Mouse (Mus musculus): ENCODE measurements around the gene Rack1. TPM values are rescaled to one million over a fixed set of nuclear protein-coding genes. Genes with fewer than 3 reads are reported as not detected.
"Not testable (repeated sequence)": the region's sequence is repeated elsewhere in the genome, so short reads cannot be mapped to it uniquely, and the experiment has no call there.

Gene Rack1
- polyA plus RNA-seq, 1 experiment from 2014 or later: 864 TPM

GRCm38 (mm10) chr11:48845244-48845815, 45.2 kb downstream of the Rack1 start:
- no peak overlapping the region for H3K4me3 ChIP-seq (ENCODE audit: low read depth, low read length)
- H3K27me3 ChIP-seq (ENCODE audit: control insufficient read depth, insufficient read depth, low read length): no peaks in the 10 kb centered on the region
- H3K9me3 ChIP-seq (ENCODE audit: control insufficient read depth, low read length): no peaks in the 10 kb centered on the region
- H3K9ac ChIP-seq (ENCODE audit: low read length): no peak overlapping the region
- DNase-seq (ENCODE audit: low spot score) (no peak), ATAC-seq (ENCODE audit: insufficient number of reproducible peaks, low FRiP score, low TSS enrichment, low read depth) (no peak)
- WGBS: 22% methylated on average over 13 of the region's 13 CpGs
- no peaks in the 10 kb centered on the region for H3K36me3 ChIP-seq (ENCODE audit: control insufficient read depth, insufficient read depth, low read length)
- H3K4me2 ChIP-seq (ENCODE audit: low read depth, severe bottlenecking): no peak overlapping the region
- H3K4me1 ChIP-seq (ENCODE audit: control insufficient read depth, insufficient read depth, low read length): no peaks in the 10 kb centered on the region
- H3K27ac ChIP-seq (replicated peaks; ENCODE audit: low read depth, low read length): no peak overlapping the region

DNA sequence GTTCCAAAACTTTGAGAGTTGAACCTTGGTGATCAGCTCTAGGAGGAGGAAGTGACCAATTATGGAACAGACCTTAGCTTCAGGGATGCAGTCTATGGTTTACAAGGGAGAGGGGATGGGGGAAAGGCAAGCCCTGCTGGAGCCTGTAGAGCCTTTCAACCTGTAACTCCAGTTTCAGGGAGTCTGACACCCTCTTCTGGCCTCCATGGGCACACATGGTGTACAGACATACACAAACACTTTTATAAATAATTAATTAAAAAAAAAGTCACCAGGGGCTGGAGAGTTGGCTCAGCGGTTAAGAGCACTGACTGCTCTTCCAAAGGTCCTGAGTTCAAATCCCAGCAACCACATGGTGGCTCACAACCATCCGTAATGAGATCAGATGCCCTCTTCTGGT, 46.2 kb downstream of the Rack1 start:
- not testable (repeated sequence) for H3K9me3 ChIP-seq (ENCODE audit: control insufficient read depth, low read length); ATAC-seq (ENCODE audit: insufficient number of reproducible peaks, low FRiP score, low TSS enrichment, low read depth); H3K36me3 ChIP-seq (ENCODE audit: control insufficient read depth, insufficient read depth, low read length); H3K4me1 ChIP-seq (ENCODE audit: control insufficient read depth, insufficient read depth, low read length); H3K4me2 ChIP-seq (ENCODE audit: low read depth, severe bottlenecking); H3K4me3 ChIP-seq (ENCODE audit: low read depth, low read length); H3K9ac ChIP-seq (ENCODE audit: low read length); H3K27ac ChIP-seq (replicated peaks; ENCODE audit: low read depth, low read length); H3K27me3 ChIP-seq (ENCODE audit: control insufficient read depth, insufficient read depth, low read length); DNase-seq (ENCODE audit: low spot score)
- WGBS: 81% methylated on average over 2 of the region's 2 CpGs

DNA sequence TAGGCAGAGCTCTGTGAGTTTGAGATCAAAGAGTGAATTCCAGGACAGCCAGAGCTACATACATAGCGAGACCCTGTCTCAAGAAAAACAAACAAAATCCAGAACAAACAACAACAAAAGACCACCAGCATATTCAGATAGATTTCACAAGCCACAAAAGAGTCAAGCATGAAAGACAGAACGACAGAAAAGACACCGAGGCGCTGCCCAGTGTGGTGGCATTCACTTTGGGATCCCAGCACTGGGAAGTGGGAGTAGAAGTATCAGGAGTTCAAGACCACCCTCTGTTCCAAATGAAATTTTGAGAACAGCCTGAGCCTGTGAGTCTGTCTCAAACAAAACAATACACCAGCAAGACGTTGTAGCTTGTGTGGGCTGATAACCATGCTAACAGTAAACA, 46.7 kb downstream of the Rack1 start:
- H3K4me2 ChIP-seq (ENCODE audit: low read depth, severe bottlenecking): no peak overlapping the region
- H3K9ac ChIP-seq (ENCODE audit: low read length): no peak overlapping the region
- no peak for DNase-seq (ENCODE audit: low spot score)
- H3K27me3 ChIP-seq (ENCODE audit: control insufficient read depth, insufficient read depth, low read length): no peaks in the 10 kb centered on the region
- ATAC-seq (ENCODE audit: insufficient number of reproducible peaks, low FRiP score, low TSS enrichment, low read depth): no peak
- H3K27ac ChIP-seq (replicated peaks; ENCODE audit: low read depth, low read length): no peak overlapping the region
- no peaks in the 10 kb centered on the region for H3K9me3 ChIP-seq (ENCODE audit: control insufficient read depth, low read length)
- H3K36me3 ChIP-seq (ENCODE audit: control insufficient read depth, insufficient read depth, low read length): no peaks in the 10 kb centered on the region
- H3K4me3 ChIP-seq (ENCODE audit: low read depth, low read length): no peak overlapping the region
- H3K4me1 ChIP-seq (ENCODE audit: control insufficient read depth, insufficient read depth, low read length): no peaks in the 10 kb centered on the region
- 66% methylated on average over 5 of the region's 5 CpGs for WGBS

DNA sequence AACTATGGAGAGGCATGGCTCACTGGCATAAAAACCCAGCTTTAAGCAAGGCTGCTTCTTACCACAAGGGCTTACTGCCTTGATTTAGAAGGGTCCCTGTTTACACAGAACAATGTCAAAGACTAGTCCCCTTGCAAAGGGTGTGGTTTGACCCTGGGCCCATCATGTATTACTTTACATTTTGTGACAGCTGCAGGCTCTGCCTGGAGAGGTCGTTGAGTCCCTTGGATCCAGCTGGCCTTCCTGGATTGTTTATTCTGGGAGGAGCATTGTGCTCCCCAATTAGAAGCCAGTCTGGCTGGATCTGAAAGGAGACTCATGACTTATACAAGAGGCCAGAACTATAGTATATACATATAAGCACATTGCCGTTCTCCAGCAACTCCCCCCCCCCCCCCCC, 50.1 kb downstream of the Rack1 start:
- Histone ChIP-seq H3K27ac (replicated peaks; ENCODE audit: low read depth, low read length) (no peak overlapping the region), H3K4me1 (ENCODE audit: control insufficient read depth, insufficient read depth, low read length) (0 out of 2 replicates have a peak, but pooled peaks cover 4% of the 10 kb centered on the region), H3K36me3 (ENCODE audit: control insufficient read depth, insufficient read depth, low read length) (no peaks in the 10 kb centered on the region), H3K4me3 (ENCODE audit: low read depth, low read length) (no peak overlapping the region), H3K9ac (ENCODE audit: low read length) (no peak overlapping the region), H3K4me2 (ENCODE audit: low read depth, severe bottlenecking) (no peak overlapping the region), H3K27me3 (ENCODE audit: control insufficient read depth, insufficient read depth, low read length) (no peaks in the 10 kb centered on the region), H3K9me3 (ENCODE audit: control insufficient read depth, low read length) (no peaks in the 10 kb centered on the region)
- WGBS: 61% methylated on average over 2 of the region's 2 CpGs
- DNase-seq (ENCODE audit: low spot score) (no peak), ATAC-seq (ENCODE audit: insufficient number of reproducible peaks, low FRiP score, low TSS enrichment, low read depth) (no peak)

DNA sequence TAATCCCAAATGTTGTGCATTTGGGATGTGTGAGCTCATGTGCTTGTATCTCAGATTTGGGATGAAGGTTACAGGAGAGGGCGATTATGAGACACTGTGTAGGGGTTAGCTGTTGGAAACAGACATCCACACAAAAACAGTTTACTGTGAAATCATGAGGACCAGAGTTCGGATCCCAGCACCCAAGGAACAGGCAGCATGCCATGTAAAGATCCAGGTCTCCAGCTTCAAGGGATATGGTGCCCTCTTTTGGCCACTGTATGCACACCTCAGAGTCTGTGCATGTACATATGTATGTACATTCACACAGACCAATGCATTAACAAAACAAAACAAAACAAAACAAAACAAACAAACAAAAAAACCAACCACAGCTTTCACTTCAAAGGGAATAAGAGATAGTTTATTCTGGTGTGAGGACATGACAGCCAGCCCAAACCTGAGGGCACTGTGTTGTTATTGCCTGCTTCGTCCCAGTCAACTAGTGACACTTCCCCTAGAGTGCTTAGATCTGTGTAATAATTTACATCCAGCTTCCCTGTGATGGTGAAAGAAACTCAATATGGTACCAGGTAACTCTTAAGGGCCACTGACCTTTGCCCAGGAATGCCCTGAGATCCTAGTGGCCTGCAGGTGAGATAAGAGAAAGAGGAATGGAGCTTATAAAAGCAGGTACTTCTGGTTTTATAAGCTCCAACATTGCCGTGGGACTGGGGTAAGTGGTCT, 51.3 kb downstream of the Rack1 start:
- no peak for ATAC-seq (ENCODE audit: insufficient number of reproducible peaks, low FRiP score, low TSS enrichment, low read depth)
- H3K4me3 ChIP-seq (ENCODE audit: low read depth, low read length): no peak overlapping the region
- no peaks in the 10 kb centered on the region for H3K27me3 ChIP-seq (ENCODE audit: control insufficient read depth, insufficient read depth, low read length)
- no peaks in the 10 kb centered on the region for H3K9me3 ChIP-seq (ENCODE audit: control insufficient read depth, low read length)
- DNase-seq (ENCODE audit: low spot score): no peak
- no peak overlapping the region for H3K9ac ChIP-seq (ENCODE audit: low read length)
- H3K4me1 ChIP-seq (ENCODE audit: control insufficient read depth, insufficient read depth, low read length): 0 out of 2 replicates have a peak, but pooled peaks cover 4% of the 10 kb centered on the region
- 81% methylated on average over 4 of the region's 4 CpGs for WGBS
- no peaks in the 10 kb centered on the region for H3K36me3 ChIP-seq (ENCODE audit: control insufficient read depth, insufficient read depth, low read length)
- H3K4me2 ChIP-seq (ENCODE audit: low read depth, severe bottlenecking): no peak overlapping the region
- H3K27ac ChIP-seq (replicated peaks; ENCODE audit: low read depth, low read length): no peak overlapping the region

DNA sequence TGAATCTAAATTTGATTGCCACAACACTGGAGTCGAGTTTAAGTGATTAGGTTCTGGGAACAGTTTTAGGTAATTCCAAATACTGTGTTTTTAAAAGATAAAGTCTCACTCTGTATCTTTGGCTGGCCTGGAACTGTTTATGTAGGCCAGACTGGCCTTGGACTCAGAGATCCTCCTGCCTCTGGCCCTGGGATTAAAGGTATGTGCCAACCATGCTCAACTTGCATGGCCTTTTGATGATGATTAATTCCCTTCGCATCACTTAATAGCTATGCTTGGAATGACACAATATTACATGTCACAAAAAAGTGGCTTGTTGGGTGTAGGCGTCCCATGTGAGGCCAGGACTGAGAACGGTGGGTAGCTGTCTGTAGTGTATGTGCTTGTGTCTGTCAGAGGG, 52.1 kb downstream of the Rack1 start:
- ATAC-seq (ENCODE audit: insufficient number of reproducible peaks, low FRiP score, low TSS enrichment, low read depth) (no peak), DNase-seq (ENCODE audit: low spot score) (no peak)
- Histone ChIP-seq H3K36me3 (ENCODE audit: control insufficient read depth, insufficient read depth, low read length) (no peaks in the 10 kb centered on the region), H3K27ac (replicated peaks; ENCODE audit: low read depth, low read length) (no peak overlapping the region), H3K9ac (ENCODE audit: low read length) (no peak overlapping the region), H3K4me1 (ENCODE audit: control insufficient read depth, insufficient read depth, low read length) (0 out of 2 replicates have a peak, but pooled peaks cover 4% of the 10 kb centered on the region), H3K27me3 (ENCODE audit: control insufficient read depth, insufficient read depth, low read length) (no peaks in the 10 kb centered on the region), H3K4me3 (ENCODE audit: low read depth, low read length) (no peak overlapping the region), H3K4me2 (ENCODE audit: low read depth, severe bottlenecking) (no peak overlapping the region; the same call in 1 of the 2 replicates), H3K9me3 (ENCODE audit: control insufficient read depth, low read length) (no peaks in the 10 kb centered on the region)
- WGBS: 83% methylated on average over 4 of the region's 4 CpGs

DNA sequence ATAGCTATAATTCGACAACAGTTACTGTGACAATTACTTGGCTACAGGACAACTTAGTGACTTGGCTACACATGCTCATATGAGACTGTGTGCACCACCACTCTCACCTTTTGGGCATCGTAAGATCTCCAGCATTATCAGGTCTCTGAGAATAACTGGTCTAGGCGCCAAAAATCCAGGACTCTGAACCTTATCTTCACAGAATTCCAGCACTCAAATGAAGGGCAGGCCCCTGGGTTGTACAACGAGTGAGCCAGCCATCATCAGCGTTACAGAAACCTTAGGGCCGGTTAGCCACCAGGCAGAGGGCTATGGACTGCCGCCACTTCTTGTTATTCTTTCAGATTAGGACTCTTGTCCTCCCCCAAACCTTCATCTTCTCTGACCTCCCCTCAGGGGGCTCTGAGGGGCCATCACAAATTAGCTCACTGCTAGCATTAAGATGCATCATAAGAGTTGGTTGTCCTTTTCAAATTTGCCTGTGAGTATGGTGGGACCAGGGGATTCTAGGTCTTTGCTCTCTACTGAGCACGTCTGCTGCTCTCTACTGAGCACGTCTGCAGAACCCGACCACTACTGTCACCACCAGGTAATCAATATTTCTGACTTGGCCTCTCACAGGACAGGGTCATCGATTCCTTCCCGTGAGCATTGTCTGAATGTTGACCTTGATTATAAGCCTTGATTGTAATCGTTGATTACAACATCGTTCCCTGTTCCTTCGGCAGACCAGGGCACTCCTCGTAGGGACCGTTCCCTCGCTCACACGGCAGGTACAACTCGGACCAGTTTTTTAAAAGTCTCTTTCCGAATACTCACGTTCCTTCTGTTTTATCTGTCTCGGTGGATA, 52.7 kb downstream of the Rack1 start:
- H3K27ac ChIP-seq (replicated peaks; ENCODE audit: low read depth, low read length): no peak overlapping the region
- WGBS: 8% methylated on average over 23 of the region's 23 CpGs
- peak overlapping the region; percentile 56 for H3K4me3 ChIP-seq (ENCODE audit: low read depth, low read length)
- DNase-seq (ENCODE audit: low spot score): no peak
- H3K9ac ChIP-seq (ENCODE audit: low read length): peak overlapping the region; percentile 43
- no peak for ATAC-seq (ENCODE audit: insufficient number of reproducible peaks, low FRiP score, low TSS enrichment, low read depth)
- peak overlapping the region; percentile 92 for H3K4me2 ChIP-seq (ENCODE audit: low read depth, severe bottlenecking)
- no peaks in the 10 kb centered on the region for H3K36me3 ChIP-seq (ENCODE audit: control insufficient read depth, insufficient read depth, low read length)
- H3K27me3 ChIP-seq (ENCODE audit: control insufficient read depth, insufficient read depth, low read length): no peaks in the 10 kb centered on the region
- H3K9me3 ChIP-seq (ENCODE audit: control insufficient read depth, low read length): no peaks in the 10 kb centered on the region
- 0 out of 2 replicates have a peak, but pooled peaks cover 4% of the 10 kb centered on the region for H3K4me1 ChIP-seq (ENCODE audit: control insufficient read depth, insufficient read depth, low read length)

- no peak overlapping the region for H3K27ac ChIP-seq (replicated peaks; ENCODE audit: low read depth, low read length)
- peak overlapping the region; percentile 56 for H3K4me3 ChIP-seq (ENCODE audit: low read depth, low read length)
- DNase-seq (ENCODE audit: low spot score) (peak; percentile 91), ATAC-seq (ENCODE audit: insufficient number of reproducible peaks, low FRiP score, low TSS enrichment, low read depth) (peak; percentile 76; the same call in 1 of the 2 replicates)
- H3K4me1 ChIP-seq (ENCODE audit: control insufficient read depth, insufficient read depth, low read length): 0 out of 2 replicates have a peak, but pooled peaks cover 7% of the 10 kb centered on the region
- H3K9ac ChIP-seq (ENCODE audit: low read length): 0 out of 2 replicates have a peak overlapping the region, but pooled peaks have one; percentile 28
- no peaks in the 10 kb centered on the region for H3K9me3 ChIP-seq (ENCODE audit: control insufficient read depth, low read length)
- under 1% methylated on average over 31 of the region's 31 CpGs for WGBS
- peak overlapping the region; percentile 92 for H3K4me2 ChIP-seq (ENCODE audit: low read depth, severe bottlenecking)
- H3K36me3 ChIP-seq (ENCODE audit: control insufficient read depth, insufficient read depth, low read length): no peaks in the 10 kb centered on the region
- H3K27me3 ChIP-seq (ENCODE audit: control insufficient read depth, insufficient read depth, low read length): 0 out of 2 replicates have a peak, but pooled peaks cover 4% of the 10 kb centered on the region
Measured at GRCm38 (mm10) chr11:48853474-48854180, 53.5 kb downstream of the Rack1 start.
